Mouse (Mus musculus): ENCODE results near the gene 1700016C15Rik. TPM values are rescaled to one million over a fixed set of nuclear protein-coding genes. Genes with fewer than 3 reads are reported as not detected.
A peak's percentile ranks its signal among the peaks of the same experiment; 100 is the strongest.

1700016C15Rik gene
- 1.8 TPM for polyA plus RNA-seq (2021)

- TF ChIP-seq CTCF (IDR thresholded peaks at IDR 0.05) = no peak
- ATAC-seq = peak; percentile 82
- in situ Hi-C loops (cut with MboI; ENCODE audit: low pct_unique_long_range_greater_than_20kb) = no loop called here
- ChIA-PET CTCF (interaction anchor here (0.6 kb wide), 1 partner anchor 186 kb away, joined by 3 read pairs; no protein-coding TSS in a partner anchor), POLR2A (interaction anchor here (0.8 kb wide), 1 partner anchor 10 kb away, joined by 3 read pairs; no protein-coding TSS in a partner anchor)
- H3K27me3 ChIP-seq = no peaks in the 10 kb centered on the region
- DNase-seq (ENCODE audit: low read depth, low spot score) = no peak
Measured at GRCm38 (mm10) chr1:177729043-177730024, at the start of gene 1700016C15Rik. Gene 1700016C15Rik, plus strand, starts transcription at chr1:177729814.

- in situ Hi-C loops (cut with MboI; ENCODE audit: low pct_unique_long_range_greater_than_20kb) = loop anchor here (10.0 kb wide), 2 partner anchors 236 to 266 kb away; partner anchors contain the start of gene Zbtb18
- no peaks in the 10 kb centered on the region for H3K27me3 ChIP-seq
- POLR2A ChIA-PET = interaction anchor here (0.5 to 1.0 kb wide), 2 partner anchors 8 to 749 kb away, joined by 3 to 4 read pairs; no protein-coding TSS in a partner anchor
- ATAC-seq (no peak), DNase-seq (ENCODE audit: low read depth, low spot score) (no peak)
- CTCF ChIA-PET = no interaction called here
- no peak for TF ChIP-seq CTCF (IDR thresholded peaks at IDR 0.05)
Measured at GRCm38 (mm10) chr1:177681239-177681638, 48.4 kb upstream of the 1700016C15Rik start.

DNA sequence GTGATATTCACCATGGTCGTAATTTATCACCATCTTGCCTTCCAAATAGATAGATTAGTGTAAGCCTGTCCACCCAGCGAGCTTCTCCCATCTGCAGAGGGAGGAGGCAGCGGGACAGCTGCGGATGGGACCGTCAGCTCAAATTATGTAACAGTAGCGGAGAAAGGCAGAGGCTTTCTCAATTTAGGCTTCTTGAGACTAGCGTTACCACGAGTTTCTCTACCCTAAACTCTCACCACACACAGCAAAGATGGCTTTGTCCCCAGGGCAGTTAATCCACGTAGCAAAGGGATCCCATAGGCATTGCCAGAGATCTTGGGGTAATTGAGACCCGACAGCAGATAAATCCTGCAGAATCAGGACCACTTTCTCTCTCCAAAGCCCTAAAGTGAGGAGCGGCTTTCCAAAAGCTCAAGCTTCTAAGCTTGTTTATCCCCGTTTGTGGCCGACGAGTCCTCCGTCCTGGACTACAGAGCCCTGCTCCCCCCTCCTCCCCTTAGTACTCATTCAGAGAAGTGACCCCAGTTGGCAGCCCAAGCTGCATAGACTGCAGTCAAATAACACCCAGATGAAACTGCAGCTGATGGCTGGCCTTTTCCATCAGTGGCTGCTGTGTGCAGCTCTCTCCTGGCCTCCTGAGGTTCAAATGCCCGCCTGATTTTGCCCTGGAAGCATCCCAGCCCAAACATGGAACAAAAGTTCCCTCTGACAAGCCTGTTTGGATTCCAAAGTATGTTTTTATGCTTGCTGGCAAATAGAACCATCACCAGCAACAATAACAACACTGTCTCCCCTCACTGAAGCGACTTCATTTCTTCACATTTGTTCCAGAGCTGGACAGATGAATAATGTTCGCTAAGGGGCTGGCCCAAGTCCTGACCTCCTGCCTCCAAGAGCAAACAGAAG, 45.4 kb upstream of the 1700016C15Rik start:
- POLR2A ChIA-PET = no interaction called here
- in situ Hi-C loops (cut with MboI; ENCODE audit: low pct_unique_long_range_greater_than_20kb) = loop anchor here (10.0 kb wide), 2 partner anchors 239 to 269 kb away; partner anchors contain the start of gene Zbtb18
- ATAC-seq (no peak), DNase-seq (ENCODE audit: low read depth, low spot score) (no peak)
- CTCF ChIA-PET = interaction anchor here (0.6 to 1.6 kb wide), 8 partner anchors 23 to 807 kb away, joined by 3 to 8 read pairs (median 3); no protein-coding TSS in a partner anchor
- H3K27me3 ChIP-seq = no peaks in the 10 kb centered on the region
- TF ChIP-seq CTCF (IDR thresholded peaks at IDR 0.05) = no peak

DNA sequence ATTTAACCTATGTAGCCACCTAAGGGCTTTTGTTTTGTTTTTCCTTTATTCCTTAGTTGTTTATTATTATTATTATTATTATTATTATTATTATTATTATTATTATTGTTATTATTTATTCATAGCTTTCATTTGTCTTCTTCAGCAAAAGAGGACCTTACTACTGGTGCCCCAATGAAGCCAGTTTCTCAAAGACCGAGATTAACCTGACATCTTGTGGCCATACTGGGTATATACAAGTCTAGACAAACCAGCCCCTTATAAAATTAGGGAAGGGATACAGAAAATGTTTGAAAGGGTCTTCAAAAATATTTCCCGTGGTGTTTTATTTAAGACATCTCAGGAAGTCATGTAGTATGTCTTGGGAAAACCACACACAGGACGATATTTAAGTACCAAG, 44.7 kb upstream of the 1700016C15Rik start:
- POLR2A ChIA-PET = no interaction called here
- no peaks in the 10 kb centered on the region for H3K27me3 ChIP-seq
- ATAC-seq = no peak
- CTCF ChIA-PET = interaction anchor here (1.2 to 2.9 kb wide), 6 partner anchors 16 to 489 kb away, joined by 3 to 16 read pairs (median 4); no protein-coding TSS in a partner anchor
- DNase-seq (ENCODE audit: low read depth, low spot score) = no peak
- peak; percentile 60 for TF ChIP-seq CTCF (IDR thresholded peaks at IDR 0.05)
- in situ Hi-C loops (cut with MboI; ENCODE audit: low pct_unique_long_range_greater_than_20kb) = loop anchor here (5.0 to 10.0 kb wide), 4 partner anchors 240 to 808 kb away; partner anchors contain the start of gene Zbtb18

DNA sequence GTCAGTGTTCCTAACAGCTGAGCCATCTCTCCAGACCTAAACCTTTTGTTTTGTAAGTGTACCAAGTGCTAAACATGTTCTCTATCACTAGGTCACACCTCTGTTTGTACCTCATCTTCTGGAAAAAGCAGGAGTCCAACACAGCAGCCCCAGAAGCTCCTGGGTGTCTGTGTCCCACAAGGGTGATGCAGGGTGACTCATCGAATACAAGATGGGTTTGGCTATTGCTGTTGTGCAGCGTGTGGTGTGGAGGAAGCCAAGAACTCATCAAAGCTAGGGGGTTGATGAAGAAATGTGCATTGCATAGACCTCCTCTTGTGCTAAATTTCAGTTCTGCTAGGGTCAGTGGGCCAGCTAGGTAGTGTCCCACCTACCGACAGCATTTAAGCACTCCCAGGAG, 43.5 kb upstream of the 1700016C15Rik start:
- in situ Hi-C loops (cut with MboI; ENCODE audit: low pct_unique_long_range_greater_than_20kb) = loop anchor here (5.0 to 10.0 kb wide), 4 partner anchors 241 to 809 kb away; partner anchors contain the start of gene Zbtb18
- no peak for TF ChIP-seq CTCF (IDR thresholded peaks at IDR 0.05)
- no peaks in the 10 kb centered on the region for H3K27me3 ChIP-seq
- peak; percentile 65 for ATAC-seq
- ChIA-PET POLR2A (interaction anchor here (1.0 kb wide), 1 partner anchor 242 kb away, joined by 3 read pairs; no protein-coding TSS in a partner anchor), CTCF (interaction anchor here (1.0 to 2.9 kb wide), 5 partner anchors 10 to 498 kb away, joined by 3 to 16 read pairs (median 3); no protein-coding TSS in a partner anchor)
- no peak for DNase-seq (ENCODE audit: low read depth, low spot score)

GRCm38 (mm10) chr1:177686982-177687381, 42.6 kb upstream of the 1700016C15Rik start:
- CTCF ChIA-PET = interaction anchor here (1.0 to 2.9 kb wide), 5 partner anchors 9 to 499 kb away, joined by 3 to 16 read pairs (median 3); no protein-coding TSS in a partner anchor
- TF ChIP-seq CTCF (IDR thresholded peaks at IDR 0.05) = no peak
- in situ Hi-C loops (cut with MboI; ENCODE audit: low pct_unique_long_range_greater_than_20kb) = loop anchor here (5.0 to 10.0 kb wide), 4 partner anchors 242 to 810 kb away; partner anchors contain the start of gene Zbtb18
- no peak for ATAC-seq
- POLR2A ChIA-PET = interaction anchor here (1.0 kb wide), 1 partner anchor 243 kb away, joined by 3 read pairs; no protein-coding TSS in a partner anchor
- no peak for DNase-seq (ENCODE audit: low read depth, low spot score)
- H3K27me3 ChIP-seq = no peaks in the 10 kb centered on the region

GRCm38 (mm10) chr1:177692491-177692890, 37.1 kb upstream of the 1700016C15Rik start:
- ATAC-seq (no peak), DNase-seq (ENCODE audit: low read depth, low spot score) (no peak)
- in situ Hi-C loops (cut with MboI; ENCODE audit: low pct_unique_long_range_greater_than_20kb) = no loop called here
- no peaks in the 10 kb centered on the region for H3K27me3 ChIP-seq
- CTCF ChIA-PET = no interaction called here
- no peak for TF ChIP-seq CTCF (IDR thresholded peaks at IDR 0.05)
- POLR2A ChIA-PET = no interaction called here

DNA sequence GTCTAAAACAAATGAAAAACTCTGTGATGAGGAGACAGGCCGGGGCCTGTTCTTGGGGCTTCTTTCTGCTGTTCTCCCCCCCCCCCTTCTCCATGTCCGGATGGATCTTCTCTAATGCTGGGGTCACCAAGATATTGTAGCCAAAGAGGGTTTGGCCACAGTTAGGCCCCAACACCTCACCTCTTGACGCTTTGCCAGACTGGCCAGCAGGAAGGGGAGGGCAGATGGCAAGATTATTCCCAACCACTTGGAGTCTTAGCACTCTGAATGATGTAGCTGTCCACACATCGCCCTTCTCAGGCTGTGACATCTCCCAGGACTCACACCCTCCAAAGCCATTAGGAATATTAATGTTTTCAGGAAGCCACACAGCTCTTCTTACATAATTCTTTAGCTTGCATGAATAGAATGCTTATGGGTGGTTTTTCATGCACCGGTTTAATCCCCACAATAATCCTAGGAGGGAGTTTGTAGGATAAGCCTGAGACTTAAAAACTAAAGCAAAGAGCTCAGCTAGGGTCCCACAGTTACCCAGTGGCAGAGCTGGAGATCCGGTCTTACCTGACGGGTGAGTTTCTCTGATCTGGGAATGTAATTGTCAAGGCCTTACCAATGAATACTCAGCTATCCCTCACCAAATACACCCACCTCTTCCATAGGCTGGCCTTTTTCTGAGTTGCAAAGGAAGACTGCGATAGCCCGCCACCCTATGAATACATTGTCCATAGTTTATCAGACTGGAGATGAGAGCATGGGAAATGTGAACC, 35.9 kb upstream of the 1700016C15Rik start:
- ATAC-seq (no peak), DNase-seq (ENCODE audit: low read depth, low spot score) (no peak)
- POLR2A ChIA-PET = no interaction called here
- no peak for TF ChIP-seq CTCF (IDR thresholded peaks at IDR 0.05)
- in situ Hi-C loops (cut with MboI; ENCODE audit: low pct_unique_long_range_greater_than_20kb) = no loop called here
- H3K27me3 ChIP-seq = no peaks in the 10 kb centered on the region
- CTCF ChIA-PET = interaction anchor here (1.2 kb wide), 1 partner anchor 399 kb away, joined by 3 read pairs; no protein-coding TSS in a partner anchor

GRCm38 (mm10) chr1:177700560-177700959, 29.1 kb upstream of the 1700016C15Rik start:
- no peaks in the 10 kb centered on the region for H3K27me3 ChIP-seq
- DNase-seq (ENCODE audit: low read depth, low spot score) (no peak), ATAC-seq (no peak)
- CTCF ChIA-PET = interaction anchor here (4.0 kb wide), 1 partner anchor 14 kb away, joined by 16 read pairs; no protein-coding TSS in a partner anchor
- in situ Hi-C loops (cut with MboI; ENCODE audit: low pct_unique_long_range_greater_than_20kb) = no loop called here
- TF ChIP-seq CTCF (IDR thresholded peaks at IDR 0.05) = no peak
- POLR2A ChIA-PET = no interaction called here

All from Patski (cell line).